Mouse (Mus musculus) neural tube, embryonic 15.5 days (tissue): ENCODE measurements around the gene Havcr2. TPM values are rescaled to one million over a fixed set of nuclear protein-coding genes. Genes with fewer than 3 reads are reported as not detected.

Experiments
- polyA plus RNA-seq: library from polyadenylated mRNA; unstranded; fragments of >200 nt; fragmentation: Nextera tagmentation; extraction: Ambion mirVana; gene quantifications from 2 replicates; pipeline ENCODE4 v1.2.1, GENCODE M21; 2015

Gene Havcr2
- polyA plus RNA-seq, 1 experiment from 2014 or later: 0.29 TPM

Other genes starting within 250 kb of the Havcr2 start
- gene Fndc9, start 219.4 kb upstream of the Havcr2 start, polyA plus RNA-seq: 1.5 and 2.3 TPM in 2 replicates
- 88.0 and 91.1 TPM in 2 replicates for gene Cyfip2, start 142.1 kb upstream of the Havcr2 start, polyA plus RNA-seq
- gene Itk, start 65.4 kb upstream of the Havcr2 start, polyA plus RNA-seq: 2.3 TPM in 1 of 2 replicates, not detected in the other
- gene Fam71b, start 58.4 kb upstream of the Havcr2 start, polyA plus RNA-seq: not detected in 2 replicates
- 64.0 and 66.6 TPM in 2 replicates for gene Med7, start 18.0 kb upstream of the Havcr2 start, polyA plus RNA-seq
- not detected in 2 replicates for gene Gm12169, start 69.3 kb downstream of the Havcr2 start, polyA plus RNA-seq
- not detected in 2 replicates for gene BC053393, start 116.6 kb downstream of the Havcr2 start, polyA plus RNA-seq
- gene Dppa1, start 174.3 kb downstream of the Havcr2 start, polyA plus RNA-seq: not detected in 2 replicates